Mouse (Mus musculus) liver, postnatal 0 days (tissue): Measurements from ENCODE around the gene Obsl1.

ENCODE experiments used
- CTCF ChIP-seq: sonication (generic); IDR thresholded peaks from 2 replicates; pipeline ENCODE4 v1.5.1; 2016; ENCODE audit warnings: antibody characterized with exemption, low read depth
- EP300 ChIP-seq: IDR thresholded peaks from 2 replicates; pipeline ENCODE4 v1.6.1; 2016; ENCODE audit warnings: antibody characterized with exemption, low read depth, mild to moderate bottlenecking

- TF ChIP-seq CTCF (peak; percentile 25; the same call in 1 of the 2 replicates), EP300 (no peak)
Measured at GRCm38 (mm10) chr1:75530546-75530945, 24.3 kb upstream of the Obsl1 start.
